Mouse (Mus musculus) lung, embryonic 15.5 days (tissue): Measurements from ENCODE around the gene Itgbl1. TPM values are rescaled to one million over a fixed set of nuclear protein-coding genes. Genes with fewer than 3 reads are reported as not detected.
"Not testable (repeated sequence)": the region's sequence is repeated elsewhere in the genome, so short reads cannot be mapped to it uniquely, and the experiment has no call there.

Experiments
- ATAC-seq: fragments of 200-750 bp; cut with Nextera tagmentation; 2 replicates; pipeline ENCODE4 v1.8.0; 2017; ENCODE audit warnings: moderate number of reproducible peaks, borderline replicate concordance; ENCODE audit not compliant: low FRiP score, low TSS enrichment; ENCODE audit errors: extremely low read depth
- H3K27ac ChIP-seq: fragments of 300-500 bp; sonication (generic); 2 replicates; pipeline ENCODE4 v1.5.1; 2015; ENCODE audit warnings: moderate library complexity, mild to moderate bottlenecking, inconsistent platforms
- H3K27me3 ChIP-seq: fragments of 300-500 bp; sonication (generic); 2 replicates; pipeline ENCODE4 v1.6.1; 2015; ENCODE audit warnings: inconsistent platforms
- H3K36me3 ChIP-seq: fragments of 300-500 bp; sonication (generic); 2 replicates; pipeline ENCODE4 v1.6.1; 2015; ENCODE audit warnings: inconsistent platforms
- H3K4me1 ChIP-seq: fragments of 300-500 bp; sonication (generic); 2 replicates; pipeline ENCODE4 v1.6.1; 2015; ENCODE audit warnings: inconsistent platforms
- H3K4me2 ChIP-seq: fragments of 300-500 bp; sonication (generic); 2 replicates; pipeline ENCODE4 v1.6.1; 2015; ENCODE audit warnings: inconsistent platforms, mild to moderate bottlenecking, moderate library complexity
- H3K4me3 ChIP-seq: fragments of 300-500 bp; sonication (generic); 2 replicates; pipeline ENCODE4 v1.5.1; 2015; ENCODE audit warnings: mild to moderate bottlenecking, inconsistent platforms
- H3K9ac ChIP-seq: fragments of 300-500 bp; sonication (generic); 2 replicates; pipeline ENCODE4 v1.6.1; 2015; ENCODE audit warnings: inconsistent platforms
- H3K9me3 ChIP-seq: fragments of 300-500 bp; sonication (generic); 2 replicates; pipeline ENCODE4 v1.6.1; 2016; ENCODE audit warnings: inconsistent platforms
- WGBS: fragments of 180-500 bp; shearing (Covaris S2); methylation state at CpG from one replicate; pipeline ENCODE4 v1.1.7; 2015; 5-methylcytosine and 5-hydroxymethylcytosine counted together
- polyA plus RNA-seq: library from polyadenylated mRNA; unstranded; fragments of >200 nt; fragmentation: Nextera tagmentation; extraction: Ambion mirVana; gene quantifications from 2 replicates; pipeline ENCODE4 v1.2.1, GENCODE M21; 2015

Itgbl1 gene
- polyA plus RNA-seq: 0.30 and 0.63 TPM in 2 replicates

DNA sequence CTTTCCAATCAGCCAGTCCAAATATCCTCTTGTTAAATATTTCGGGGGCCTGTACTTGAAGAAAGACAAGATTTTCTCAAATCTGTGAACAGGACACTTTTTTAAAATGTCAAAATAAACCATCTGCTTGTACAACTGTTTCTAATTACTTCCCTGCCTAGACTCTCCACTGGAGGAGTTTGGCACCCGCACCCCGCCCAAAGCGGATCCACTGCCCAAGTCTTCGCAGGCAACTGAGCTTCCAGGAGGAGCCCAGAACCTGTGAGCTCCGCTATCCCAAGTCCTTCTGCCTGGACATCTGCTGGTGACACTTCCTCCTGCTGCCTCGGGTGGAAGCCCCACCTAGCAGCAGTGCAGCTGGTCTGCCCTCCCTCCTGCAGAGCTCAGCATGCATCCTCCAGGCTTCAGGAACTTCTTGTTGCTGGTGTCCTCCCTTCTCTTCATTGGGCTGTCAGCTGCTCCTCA, at the start of gene Itgbl1:
Gene Itgbl1 (plus strand): TSS at position 51 of the 465 bp plus-strand sequence.
- peaks cover 5% of the 10 kb centered on the region for H3K4me1 ChIP-seq
- WGBS: 32% methylated on average over 7 of the region's 7 CpGs
- H3K27me3 ChIP-seq: no peaks in the 10 kb centered on the region
- no peaks in the 10 kb centered on the region for H3K9me3 ChIP-seq
- H3K36me3 ChIP-seq: no peaks in the 10 kb centered on the region
- no peak for ATAC-seq
- H3K27ac ChIP-seq: no peak within 1 kb of the TSS
- H3K4me2 ChIP-seq: no peak within 1 kb of the TSS
- H3K9ac ChIP-seq: no peak within 1 kb of the TSS
- no peak within 1 kb of the TSS for H3K4me3 ChIP-seq

DNA sequence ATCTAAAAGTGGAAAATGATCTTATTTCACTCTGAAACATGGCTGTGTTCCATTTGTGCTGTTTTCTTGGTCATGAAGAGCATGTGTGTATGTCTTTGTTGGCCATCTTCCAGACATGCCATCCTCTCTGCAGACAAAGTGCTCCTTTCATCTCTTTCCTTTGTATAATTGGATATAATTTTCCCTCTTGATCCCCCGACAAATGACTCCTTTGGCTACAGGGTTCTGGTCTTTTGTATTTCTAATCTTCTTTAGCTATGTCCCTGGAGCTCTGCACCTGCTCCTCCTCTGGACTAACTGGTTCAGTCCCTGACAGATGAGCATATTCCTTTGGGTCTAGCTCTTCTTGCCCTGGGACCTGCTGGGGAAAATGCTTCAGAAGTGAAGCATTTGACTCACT, 36.8 kb upstream of the Itgbl1 start:
- H3K36me3 ChIP-seq: no peaks in the 10 kb centered on the region
- H3K9me3 ChIP-seq: no peaks in the 10 kb centered on the region
- H3K27ac ChIP-seq: no peak overlapping the region
- ATAC-seq: no peak
- peaks cover 21% of the 10 kb centered on the region for H3K27me3 ChIP-seq
- H3K9ac ChIP-seq: no peak overlapping the region
- no peak overlapping the region for H3K4me2 ChIP-seq
- 0 out of 2 replicates have a peak, but pooled peaks cover 5% of the 10 kb centered on the region for H3K4me1 ChIP-seq
- WGBS: 48% methylated on average over 1 of the region's 1 CpGs
- no peak overlapping the region for H3K4me3 ChIP-seq

DNA sequence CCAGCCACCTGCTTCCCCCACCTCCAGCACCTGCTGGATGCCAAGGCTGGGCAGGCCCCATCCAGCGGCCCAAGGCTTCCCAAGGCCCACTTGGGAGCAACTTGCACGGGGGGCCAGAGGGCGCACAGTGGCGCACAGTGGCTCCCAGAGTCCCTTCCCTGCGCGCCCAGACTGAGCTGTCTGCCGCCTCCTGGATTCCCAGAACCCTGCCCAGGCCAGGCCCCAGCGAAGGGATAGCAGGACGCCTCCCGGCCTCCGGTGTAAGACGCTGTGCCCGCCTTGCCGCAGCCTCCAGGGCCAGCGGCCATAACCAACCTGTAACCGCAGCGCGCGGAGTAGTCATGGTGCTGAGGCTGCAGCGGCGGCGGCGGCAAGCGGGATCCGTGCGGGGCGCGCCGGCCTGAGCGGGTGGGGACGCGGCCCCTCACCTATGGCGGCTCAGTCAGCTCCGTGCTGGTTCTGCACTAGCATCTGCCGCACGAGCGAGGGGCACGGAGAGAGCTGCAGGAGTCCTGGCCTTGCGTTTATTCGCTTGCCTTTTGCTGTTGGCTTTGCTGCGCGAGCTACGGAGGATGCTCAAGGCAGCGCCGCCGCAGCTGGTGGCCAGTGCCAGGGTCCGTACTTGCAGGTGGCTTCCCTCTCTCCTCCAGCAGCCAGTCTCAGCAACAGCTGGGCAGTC, 33.1 kb upstream of the Itgbl1 start, which contains the start of gene Nalcn:
Gene Nalcn (minus strand): TSS at position 644 of the 679 bp plus-strand sequence.
- ATAC-seq: peak; percentile 65
- no peak within 1 kb of the TSS for H3K9ac ChIP-seq

DNA sequence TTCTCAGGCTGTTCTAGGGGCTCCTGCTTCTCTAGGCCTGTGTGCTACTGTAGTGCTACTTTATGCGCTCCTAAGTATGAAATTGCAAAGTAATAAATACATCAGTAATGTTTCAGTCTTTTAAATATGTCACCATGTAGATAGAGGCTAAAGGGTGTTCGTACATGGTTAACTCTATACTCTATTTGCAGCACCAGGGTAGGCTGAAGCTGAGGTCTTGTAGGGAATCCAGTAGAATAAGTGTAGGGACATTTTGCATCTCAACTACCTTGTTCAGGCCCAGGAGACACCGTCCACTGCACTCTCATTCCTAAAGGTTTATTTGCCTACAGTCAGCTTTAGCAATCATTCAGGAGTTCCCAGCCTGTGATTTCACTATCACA, 32.6 kb upstream of the Itgbl1 start:
- H3K36me3 ChIP-seq: no peaks in the 10 kb centered on the region
- WGBS: 47% methylated on average over 3 of the region's 3 CpGs
- H3K9ac ChIP-seq: no peak overlapping the region
- 0 out of 2 replicates have a peak, but pooled peaks cover 5% of the 10 kb centered on the region for H3K4me1 ChIP-seq
- H3K4me2 ChIP-seq: peak overlapping the region; percentile 61
- H3K9me3 ChIP-seq: no peaks in the 10 kb centered on the region
- H3K4me3 ChIP-seq: peak overlapping the region; percentile 31
- no peak overlapping the region for H3K27ac ChIP-seq
- peaks cover 21% of the 10 kb centered on the region for H3K27me3 ChIP-seq
- ATAC-seq: 0 out of 2 replicates have a peak, but pooled peaks have one; percentile 8

More for the DNA sequence above, 33.1 kb upstream of the Itgbl1 start, which contains the start of gene Nalcn:
- Histone ChIP-seq H3K36me3 (no peaks in the 10 kb centered on the region), H3K9me3 (no peaks in the 10 kb centered on the region), H3K27ac (no peak within 1 kb of the TSS), H3K4me2 (peak within 1 kb of the TSS; percentile 61), H3K4me1 (0 out of 2 replicates have a peak, but pooled peaks cover 5% of the 10 kb centered on the region), H3K4me3 (peak within 1 kb of the TSS; percentile 31), H3K27me3 (peaks cover 21% of the 10 kb centered on the region)
- 2% methylated on average over 43 of the region's 47 CpGs for WGBS

DNA sequence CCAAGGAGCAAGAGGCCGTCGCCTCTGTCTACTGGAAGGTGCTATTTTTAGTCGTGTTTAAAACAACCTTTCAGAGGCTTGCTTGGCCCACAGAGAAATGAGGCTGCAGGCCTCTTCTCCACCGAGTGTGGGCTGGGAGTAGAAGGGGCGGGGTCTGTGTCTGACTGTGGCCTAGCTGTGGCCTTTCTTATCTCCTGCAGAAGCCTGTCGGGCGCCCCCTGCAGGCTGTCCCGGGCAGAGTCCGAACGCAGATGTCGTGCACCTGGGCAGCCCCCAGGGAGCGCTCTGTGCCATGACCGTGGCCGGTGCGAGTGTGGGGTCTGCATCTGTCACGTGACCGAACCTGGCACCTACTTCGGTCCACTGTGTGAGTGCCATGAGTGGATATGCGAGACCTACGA, 1.3 kb downstream of the Itgbl1 start:
- no peaks in the 10 kb centered on the region for H3K27me3 ChIP-seq
- no peaks in the 10 kb centered on the region for H3K36me3 ChIP-seq
- no peaks in the 10 kb centered on the region for H3K9me3 ChIP-seq
- 0 out of 2 replicates have a peak overlapping the region, but pooled peaks have one; percentile 16 for H3K4me2 ChIP-seq
- peak; percentile 81; the same call in 1 of the 2 replicates for ATAC-seq
- H3K4me1 ChIP-seq: peaks cover 5% of the 10 kb centered on the region
- no peak overlapping the region for H3K4me3 ChIP-seq
- no peak overlapping the region for H3K9ac ChIP-seq
- H3K27ac ChIP-seq: no peak overlapping the region
- 19% methylated on average over 20 of the region's 20 CpGs for WGBS

DNA sequence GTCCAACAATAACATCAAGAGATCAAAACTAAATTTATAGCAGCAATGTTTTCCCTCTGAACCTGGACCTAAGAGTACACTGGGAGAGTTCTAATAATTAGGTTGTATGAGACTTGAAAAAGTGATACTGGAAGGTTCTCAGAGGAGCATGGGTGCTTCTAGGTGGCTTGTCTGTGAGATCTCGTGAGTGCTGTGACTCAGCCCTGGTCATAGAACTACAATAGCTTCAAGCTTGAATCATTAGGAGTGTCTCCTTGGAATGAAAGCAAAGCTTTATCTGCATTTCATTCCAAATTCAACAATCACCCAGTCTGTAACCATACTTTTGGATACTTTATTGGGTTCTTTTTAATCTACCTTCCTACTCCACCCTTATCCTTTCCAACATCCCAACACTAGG, 2.6 kb downstream of the Itgbl1 start:
- peaks cover 5% of the 10 kb centered on the region for H3K4me1 ChIP-seq
- H3K9ac ChIP-seq: no peak overlapping the region
- H3K4me3 ChIP-seq: no peak overlapping the region
- no peak overlapping the region for H3K27ac ChIP-seq
- H3K4me2 ChIP-seq: no peak overlapping the region
- no peaks in the 10 kb centered on the region for H3K36me3 ChIP-seq
- H3K9me3 ChIP-seq: no peaks in the 10 kb centered on the region
- 74% methylated on average over 1 of the region's 1 CpGs for WGBS
- H3K27me3 ChIP-seq: no peaks in the 10 kb centered on the region
- ATAC-seq: no peak

DNA sequence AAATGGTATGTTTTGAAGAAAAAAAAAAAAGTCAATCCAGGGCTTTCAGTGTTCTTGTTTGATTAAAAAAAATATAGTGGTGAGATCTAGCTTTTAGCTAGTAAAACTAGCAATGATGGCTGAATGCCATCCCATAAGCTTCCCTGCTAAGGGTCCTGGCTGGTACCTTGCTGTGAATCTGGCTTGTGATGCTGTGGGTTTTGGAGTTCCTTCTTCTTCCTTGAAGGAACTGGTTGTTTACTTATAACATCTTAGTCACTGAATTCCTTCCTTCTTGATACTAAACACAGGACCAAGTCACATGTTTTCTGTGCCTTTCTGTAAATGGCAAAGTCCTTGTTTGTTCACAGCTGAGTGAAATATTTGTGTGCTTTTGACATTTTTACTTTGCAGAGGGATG, 3.4 kb downstream of the Itgbl1 start:
- peaks cover 5% of the 10 kb centered on the region for H3K4me1 ChIP-seq
- ATAC-seq: no peak
- no peak overlapping the region for H3K9ac ChIP-seq
- no peak overlapping the region for H3K4me2 ChIP-seq
- no peak overlapping the region for H3K4me3 ChIP-seq
- no peaks in the 10 kb centered on the region for H3K9me3 ChIP-seq
- H3K36me3 ChIP-seq: no peaks in the 10 kb centered on the region
- no peak overlapping the region for H3K27ac ChIP-seq
- no peaks in the 10 kb centered on the region for H3K27me3 ChIP-seq

DNA sequence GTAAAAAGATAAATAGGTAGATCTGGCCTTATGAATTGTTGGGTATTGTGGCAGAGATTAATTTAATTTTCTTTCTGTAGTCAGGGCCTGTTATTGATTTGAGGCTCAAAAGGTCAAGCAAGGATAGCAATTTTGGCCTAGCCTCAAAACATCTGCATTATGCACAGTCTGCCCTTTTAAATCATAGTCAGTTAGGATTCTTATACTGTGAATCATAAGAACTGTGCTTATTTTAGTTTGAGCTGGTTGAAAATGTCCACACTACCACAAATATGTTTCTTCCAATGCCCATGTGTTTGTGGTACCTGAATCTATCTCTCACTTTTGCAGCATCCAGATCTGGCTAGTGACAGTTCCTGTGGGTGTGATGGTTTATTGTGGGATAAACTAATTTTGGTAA, 4.7 kb downstream of the Itgbl1 start:
- ATAC-seq: no peak
- Histone ChIP-seq H3K4me1 (peaks cover 5% of the 10 kb centered on the region), H3K4me3 (no peak overlapping the region), H3K27me3 (no peaks in the 10 kb centered on the region), H3K4me2 (no peak overlapping the region), H3K27ac (no peak overlapping the region), H3K9ac (no peak overlapping the region), H3K36me3 (no peaks in the 10 kb centered on the region), H3K9me3 (no peaks in the 10 kb centered on the region)

DNA sequence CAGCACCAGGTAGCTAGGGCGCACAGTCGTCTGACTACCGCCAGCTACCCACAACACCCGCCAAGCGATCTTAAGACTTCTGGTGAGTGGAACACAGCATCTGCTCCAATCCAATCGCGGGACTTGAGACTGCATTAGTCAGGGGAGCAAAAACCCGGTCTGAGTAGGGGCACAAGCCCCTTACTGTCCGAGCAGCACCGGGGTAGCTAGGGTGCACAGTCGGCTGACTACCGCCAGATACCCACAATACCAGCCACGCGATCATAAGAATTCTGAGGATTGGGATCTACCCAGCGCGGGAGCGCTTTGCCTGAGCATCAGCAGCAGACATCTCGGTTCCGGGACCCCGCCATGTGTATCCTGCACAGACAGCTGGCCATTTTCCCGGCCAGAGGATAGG, 11.3 kb downstream of the Itgbl1 start:
- not testable (repeated sequence) for H3K9me3 ChIP-seq, H3K4me1 ChIP-seq, H3K9ac ChIP-seq, H3K36me3 ChIP-seq, ATAC-seq, H3K27ac ChIP-seq, H3K4me2 ChIP-seq, H3K4me3 ChIP-seq, H3K27me3 ChIP-seq
- 68% methylated on average over 21 of the region's 21 CpGs for WGBS

DNA sequence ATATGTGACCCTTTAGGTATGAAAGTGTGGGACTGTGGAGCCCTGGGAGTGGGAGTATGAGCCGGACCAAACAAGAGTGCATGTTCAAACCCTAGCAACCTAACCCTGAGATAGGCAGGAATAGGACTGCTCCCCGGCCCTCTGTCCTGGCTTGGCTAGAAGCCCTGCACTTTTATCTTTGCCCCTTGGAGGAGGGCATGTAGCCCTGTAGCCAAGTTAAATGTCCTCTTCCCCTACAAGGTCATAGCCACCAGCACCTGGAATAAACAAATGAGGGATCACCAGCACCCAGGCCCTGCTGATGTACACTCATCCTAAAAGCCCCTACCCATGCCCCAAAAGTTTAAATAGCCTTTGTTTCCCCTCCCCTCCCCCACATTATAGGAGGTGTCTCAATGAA, 18.3 kb downstream of the Itgbl1 start:
- Histone ChIP-seq H3K9ac (no peak overlapping the region), H3K4me2 (no peak overlapping the region), H3K4me1 (no peaks in the 10 kb centered on the region), H3K27ac (no peak overlapping the region), H3K4me3 (no peak overlapping the region), H3K9me3 (no peaks in the 10 kb centered on the region), H3K27me3 (no peaks in the 10 kb centered on the region), H3K36me3 (no peaks in the 10 kb centered on the region)
- 64% methylated on average over 2 of the region's 2 CpGs for WGBS
- no peak for ATAC-seq

DNA sequence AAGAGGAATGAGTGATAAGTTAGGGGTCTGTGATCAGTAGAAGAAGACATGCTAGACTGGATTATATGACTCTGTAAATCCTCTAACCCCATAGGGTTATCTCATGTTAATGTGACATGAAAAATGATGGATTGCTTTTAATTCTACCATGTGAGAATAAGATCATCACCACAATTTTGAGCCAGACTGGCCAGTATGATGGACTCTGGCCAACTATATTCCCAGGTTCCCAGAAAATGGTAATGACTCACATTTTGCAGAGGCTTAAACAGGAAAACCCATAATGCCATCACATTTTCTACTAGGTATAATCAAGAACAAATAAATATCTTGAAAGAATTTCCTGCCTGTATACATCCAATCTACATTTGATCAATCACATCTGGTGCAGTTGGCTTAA, 55.0 kb downstream of the Itgbl1 start:
- H3K9ac ChIP-seq: no peak overlapping the region
- H3K27ac ChIP-seq: no peak overlapping the region
- H3K36me3 ChIP-seq: no peaks in the 10 kb centered on the region
- H3K4me2 ChIP-seq: no peak overlapping the region
- no peak for ATAC-seq
- H3K9me3 ChIP-seq: no peaks in the 10 kb centered on the region
- H3K4me1 ChIP-seq: no peaks in the 10 kb centered on the region
- H3K27me3 ChIP-seq: no peaks in the 10 kb centered on the region
- no peak overlapping the region for H3K4me3 ChIP-seq

DNA sequence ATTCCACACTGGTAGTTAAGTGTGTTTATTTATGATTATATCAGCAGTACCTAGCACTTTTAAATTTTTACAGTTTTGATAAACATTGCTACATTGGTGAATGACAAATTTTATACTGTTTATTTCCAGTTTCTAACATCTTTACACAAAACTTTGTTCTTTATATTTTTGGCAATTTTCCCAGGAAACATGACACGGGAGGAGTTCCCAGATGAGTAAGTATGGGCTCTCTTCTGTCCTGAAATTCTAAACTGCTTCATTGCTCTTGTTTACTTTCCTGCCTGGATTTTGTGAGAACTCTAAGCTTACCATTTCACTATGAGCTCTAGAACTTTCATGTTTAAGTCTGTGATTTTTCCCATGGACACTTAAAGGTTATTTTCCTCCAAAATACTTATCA, 82.3 kb downstream of the Itgbl1 start:
- 21% methylated on average over 1 of the region's 1 CpGs for WGBS
- no peak overlapping the region for H3K4me2 ChIP-seq
- no peak overlapping the region for H3K4me3 ChIP-seq
- H3K4me1 ChIP-seq: no peaks in the 10 kb centered on the region
- no peaks in the 10 kb centered on the region for H3K36me3 ChIP-seq
- H3K9me3 ChIP-seq: no peaks in the 10 kb centered on the region
- no peak; the same call in 1 of the 2 replicates for ATAC-seq
- H3K9ac ChIP-seq: no peak overlapping the region
- H3K27ac ChIP-seq: no peak overlapping the region
- H3K27me3 ChIP-seq: no peaks in the 10 kb centered on the region
